Mouse (Mus musculus): ENCODE data around the gene Krt10.
A peak's percentile ranks its signal among the peaks of the same experiment; 100 is the strongest.

The Krt10 gene

DNA sequence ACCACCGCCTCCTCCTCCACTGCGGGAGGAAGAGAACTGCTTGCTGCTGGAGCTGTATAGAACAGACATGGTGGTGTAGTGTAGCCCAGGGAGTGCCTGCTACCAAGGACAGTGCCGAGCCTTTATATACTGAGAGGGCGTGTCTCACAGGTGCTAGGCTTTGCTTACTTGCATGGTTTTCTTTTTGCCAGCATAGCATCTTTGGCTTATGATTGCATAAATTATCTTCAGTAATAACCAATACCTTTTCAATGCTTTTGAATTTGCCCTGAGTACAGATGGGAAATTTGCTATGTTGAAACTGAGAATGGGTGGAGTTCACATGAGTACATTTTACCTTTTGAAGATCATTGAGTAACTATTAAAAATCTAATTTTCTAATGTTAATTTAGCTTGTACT, at the start of gene Krt10:
Gene Krt10, minus strand, starts transcription at position 101 of the 400 bp plus-strand sequence.
- no peak for DNase-seq (ENCODE audit: low spot score)

DNA sequence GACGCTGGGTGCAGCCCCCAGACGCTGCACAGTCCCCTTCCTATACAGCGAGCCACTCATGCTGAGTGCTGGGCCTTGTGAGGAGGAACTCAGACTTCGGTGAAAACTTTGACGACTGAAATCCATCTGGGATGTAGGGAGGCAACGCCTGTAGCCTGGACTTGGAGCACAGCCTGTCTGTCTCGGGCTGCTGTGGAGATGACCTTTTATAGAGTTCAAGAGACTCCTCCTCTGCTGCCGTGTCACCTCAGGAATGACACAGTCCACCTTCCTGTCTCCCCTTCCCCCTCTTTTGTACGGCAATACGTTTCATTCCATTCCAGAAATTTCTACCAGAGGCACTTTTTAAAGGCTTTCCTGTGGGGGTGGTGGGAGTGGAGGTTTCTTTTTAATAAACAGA, 48.8 kb upstream of the Krt10 start, which contains the start of gene Krt20:
Gene Krt20, minus strand, starts transcription at position 179 of the 400 bp plus-strand sequence.
- no peak for DNase-seq (ENCODE audit: low spot score)

GRCm38 (mm10) chr11:99436625-99437024, 47.5 kb upstream of the Krt10 start:
- no peak for DNase-seq (ENCODE audit: low spot score)

DNA sequence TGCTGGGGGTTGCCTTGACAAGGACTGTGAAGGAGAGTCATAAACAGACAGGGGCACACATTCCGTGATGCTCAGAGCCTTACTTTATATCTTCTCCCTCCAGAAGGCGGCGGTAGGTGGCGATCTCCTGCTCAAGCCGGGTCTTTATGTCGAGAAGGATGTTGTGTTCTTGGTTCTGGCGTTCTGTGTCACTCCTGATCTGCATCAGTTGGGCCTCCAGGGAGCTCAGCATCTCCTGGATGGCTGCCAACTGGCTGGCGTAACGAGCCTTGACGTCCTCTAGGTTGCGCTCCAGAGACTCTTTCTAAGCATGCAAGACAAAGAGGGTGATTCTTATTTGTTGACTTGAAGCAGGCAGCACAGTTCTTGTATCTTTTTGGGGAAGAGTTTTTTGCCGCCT, 41.5 kb upstream of the Krt10 start:
- DNase-seq (ENCODE audit: low spot score) = no peak

DNA sequence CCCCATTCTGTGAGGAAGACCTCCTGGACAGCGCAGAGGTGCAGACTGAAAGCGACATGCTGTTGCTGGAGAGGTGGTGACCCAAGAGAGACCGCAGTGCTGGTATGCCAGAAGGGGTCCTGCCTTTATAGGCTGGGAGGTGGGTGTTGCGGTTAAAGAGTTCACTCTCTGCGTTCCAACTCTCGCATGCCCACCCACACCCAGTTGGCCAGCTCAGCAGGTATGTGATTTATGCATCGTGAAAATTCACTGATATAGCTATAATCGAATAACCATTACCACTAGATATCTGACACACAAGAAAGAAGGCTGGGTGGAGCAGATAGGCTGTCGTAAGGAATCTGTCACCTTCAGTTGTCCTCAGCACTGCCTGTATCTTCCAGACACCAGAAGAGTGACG, 33.0 kb upstream of the Krt10 start, which contains the start of gene Krt12:
Gene Krt12, minus strand, starts transcription at position 101 of the 400 bp plus-strand sequence.
- DNase-seq (ENCODE audit: low spot score) = no peak

DNA sequence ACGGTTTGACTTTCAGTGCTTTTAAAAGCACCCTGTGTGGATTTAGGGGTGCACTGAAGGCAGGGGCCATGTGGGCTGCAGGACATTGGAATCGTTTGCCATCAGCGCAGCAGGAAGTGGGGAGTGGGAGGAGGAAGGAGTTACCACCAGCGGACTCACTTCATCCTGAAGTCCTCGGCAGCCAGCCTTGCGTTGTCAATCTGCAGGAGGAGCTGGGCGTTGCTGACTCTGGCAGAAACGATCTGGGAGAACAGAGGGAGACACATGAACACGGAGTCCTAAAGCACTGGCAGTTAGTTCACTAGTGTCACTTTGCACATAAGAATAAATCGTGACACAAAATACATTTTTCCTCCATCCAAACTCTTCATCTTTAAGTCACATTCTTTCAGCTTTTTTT, 31.4 kb upstream of the Krt10 start:
- DNase-seq (ENCODE audit: low spot score) = no peak

GRCm38 (mm10) chr11:99417819-99418218, 28.7 kb upstream of the Krt10 start:
- DNase-seq (ENCODE audit: low spot score) = no peak

DNA sequence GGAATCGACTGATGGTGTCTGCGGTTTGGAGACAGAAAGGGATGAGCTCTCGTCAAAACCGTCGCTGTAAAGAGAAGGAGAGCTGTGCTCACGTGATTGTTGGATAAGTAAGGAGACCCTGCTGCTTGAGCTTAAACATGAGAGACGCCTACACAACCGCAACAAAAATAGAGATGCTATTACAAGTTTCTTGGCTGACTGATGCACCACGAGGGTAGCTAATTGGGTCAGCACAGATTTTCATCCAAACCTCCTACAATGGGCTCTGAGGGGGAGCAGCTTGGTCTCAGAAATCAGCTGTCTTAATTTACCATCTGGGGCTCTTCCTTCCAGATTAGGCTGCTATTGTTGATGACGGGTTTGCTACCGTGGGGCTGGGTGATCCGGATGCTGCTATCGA, 27.7 kb upstream of the Krt10 start:
- no peak for DNase-seq (ENCODE audit: low spot score)

GRCm38 (mm10) chr11:99414463-99415147, 25.4 kb upstream of the Krt10 start:
- no peak for DNase-seq (ENCODE audit: low spot score)

GRCm38 (mm10) chr11:99413247-99413646, 24.1 kb upstream of the Krt10 start:
- no peak for DNase-seq (ENCODE audit: low spot score)

GRCm38 (mm10) chr11:99406186-99406585, 17.0 kb upstream of the Krt10 start:
- no peak for DNase-seq (ENCODE audit: low spot score)

- DNase-seq (ENCODE audit: low spot score) = no peak
Observed at GRCm38 (mm10) chr11:99399956-99400549, 10.9 kb upstream of the Krt10 start.

DNA sequence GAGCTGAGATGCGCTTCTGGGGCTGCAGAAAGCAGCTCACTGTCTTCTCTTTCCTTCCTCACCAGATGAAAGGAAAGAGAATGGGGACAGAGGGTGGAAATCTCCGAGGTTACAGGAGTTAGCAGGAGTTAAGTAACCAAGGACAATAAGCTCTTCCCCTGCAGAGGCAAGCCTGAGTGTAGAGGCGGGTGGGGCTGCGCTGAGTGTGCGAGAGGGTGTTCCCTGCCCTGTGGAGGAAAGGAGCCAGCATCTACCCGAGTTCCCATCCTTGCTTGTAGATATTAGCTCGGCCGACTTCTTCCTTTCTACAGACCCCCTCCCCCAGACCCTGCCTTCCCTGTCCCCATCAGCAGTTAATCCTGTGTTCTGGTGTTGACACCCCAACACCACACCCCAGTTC, 9.7 kb upstream of the Krt10 start:
- no peak for DNase-seq (ENCODE audit: low spot score)

GRCm38 (mm10) chr11:99398084-99398483, 8.9 kb upstream of the Krt10 start:
- DNase-seq (ENCODE audit: low spot score) = no peak

DNA sequence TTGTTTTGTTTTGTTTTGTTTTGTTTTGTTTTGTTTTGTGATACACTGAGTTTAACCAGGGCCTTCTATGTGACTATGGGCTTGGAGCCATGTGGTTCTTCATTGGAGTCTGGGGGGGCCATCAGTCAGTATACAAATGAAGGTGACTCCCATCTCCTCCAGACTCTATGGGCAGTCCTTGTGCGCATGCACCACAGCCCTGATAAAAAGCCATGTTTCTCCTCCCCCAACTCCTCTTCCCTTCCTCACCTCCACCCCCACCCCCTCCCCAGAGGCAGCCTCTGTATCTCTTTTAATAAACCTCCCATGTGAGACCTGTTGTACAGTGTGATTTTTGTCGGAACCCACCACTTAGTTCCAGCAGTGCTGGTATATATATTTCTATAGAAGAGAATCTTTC, 7.5 kb upstream of the Krt10 start:
- DNase-seq (ENCODE audit: low spot score) = no peak

DNA sequence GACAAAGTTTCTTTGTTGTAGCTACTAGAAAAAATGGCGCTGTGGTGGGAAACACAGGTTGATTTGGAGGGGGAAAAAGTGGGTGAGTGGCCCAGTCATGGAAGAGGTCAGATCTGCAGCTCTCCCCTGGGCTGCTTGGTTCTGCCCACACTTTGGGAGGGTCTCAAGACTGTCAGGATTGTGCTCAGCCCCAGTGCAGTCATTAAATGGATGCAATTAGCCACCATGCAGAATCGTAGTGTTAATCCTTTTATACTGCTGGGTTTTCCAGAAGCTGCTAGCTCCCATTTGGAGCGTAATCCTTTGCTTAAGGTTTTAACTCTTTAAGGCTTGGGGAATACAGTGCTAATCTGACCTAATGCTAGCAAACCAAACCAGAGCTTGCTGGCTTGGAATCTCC, 6.9 kb upstream of the Krt10 start:
- no peak for DNase-seq (ENCODE audit: low spot score)

- DNase-seq (ENCODE audit: low spot score) = no peak
Observed at GRCm38 (mm10) chr11:99392492-99392891, 3.3 kb upstream of the Krt10 start.

GRCm38 (mm10) chr11:99391375-99391774, 2.2 kb upstream of the Krt10 start:
- no peak for DNase-seq (ENCODE audit: low spot score)

DNA sequence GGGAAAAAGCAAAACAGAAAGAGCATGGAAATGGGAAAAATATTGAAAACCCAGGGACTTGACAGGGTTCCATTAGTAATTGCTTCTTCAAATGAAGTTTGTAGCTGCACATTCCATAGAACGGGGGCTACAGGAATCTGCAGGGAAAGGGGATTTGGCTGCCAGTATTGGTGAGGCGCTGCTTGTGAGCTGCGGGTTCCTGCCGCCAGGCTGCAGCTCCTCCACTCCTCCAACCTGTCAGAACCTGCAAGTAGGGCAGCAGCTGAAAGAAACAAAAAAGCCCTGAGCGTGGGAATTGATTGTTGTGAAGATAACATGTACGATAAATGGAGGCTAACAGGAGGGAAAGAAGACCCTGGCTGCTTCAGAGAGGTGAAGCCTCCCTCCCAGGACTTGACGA, 1.7 kb upstream of the Krt10 start:
- no peak for DNase-seq (ENCODE audit: low spot score)

- DNase-seq (ENCODE audit: low spot score) = no peak
Observed at GRCm38 (mm10) chr11:99388661-99389060, 503 bp downstream of the Krt10 start.

GRCm38 (mm10) chr11:99385813-99386721, 3.1 kb downstream of the Krt10 start:
- DNase-seq (ENCODE audit: low spot score) = peak; percentile 65

DNA sequence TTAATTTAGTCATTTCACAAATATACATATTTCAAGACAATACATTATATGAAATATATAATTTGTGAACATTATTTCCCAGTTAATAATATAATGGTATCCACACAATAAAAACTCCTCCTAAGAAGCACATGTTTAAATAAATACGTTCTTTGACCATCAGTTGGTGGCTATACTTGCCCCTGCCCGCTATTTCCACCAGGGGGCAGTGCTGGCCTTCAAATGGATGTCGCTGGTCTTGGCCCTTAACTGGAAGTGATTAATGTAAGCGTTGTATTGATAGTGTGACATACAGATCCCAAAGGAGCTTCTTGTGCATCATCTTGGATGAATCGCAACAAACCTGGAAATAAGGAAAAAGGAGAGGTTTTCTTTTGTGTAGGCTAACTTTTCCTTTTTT, 9.6 kb downstream of the Krt10 start:
- DNase-seq (ENCODE audit: low spot score) = peak; percentile 40

DNA sequence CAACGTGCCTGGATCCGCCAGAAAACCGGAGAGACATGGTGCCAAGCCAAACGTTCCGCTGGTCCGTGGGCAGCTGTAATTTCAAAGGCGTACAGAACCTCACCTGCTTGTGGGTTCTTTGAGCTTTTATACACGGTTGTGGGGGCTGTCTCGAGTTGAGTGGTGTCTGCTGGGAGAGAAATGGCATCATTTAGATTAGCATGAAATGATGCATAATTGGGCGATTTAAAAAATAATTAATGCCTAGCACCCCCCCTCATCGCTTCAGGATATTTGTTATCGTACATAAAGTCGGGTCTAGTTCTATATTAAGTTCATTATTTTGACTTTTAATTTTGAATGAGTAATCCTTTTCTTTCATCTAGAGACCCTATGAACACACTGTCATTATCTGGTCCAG, 14.4 kb downstream of the Krt10 start, which contains the start of gene Krt28:
Gene Krt28, minus strand, starts transcription at position 101 of the 400 bp plus-strand sequence.
- DNase-seq (ENCODE audit: low spot score) = no peak

Measured in ovary, postnatal 10 days (tissue).